Mouse (Mus musculus) left cerebral cortex, adult 11 months (tissue): ENCODE data around the gene Ndel1.
A peak's percentile ranks its signal among the peaks of the same experiment; 100 is the strongest.

ENCODE experiments used
- DNase-seq: peaks from one replicate; pipeline ENCODE4 v3.0.0; 2022; ENCODE audit warnings: low spot score

Ndel1 gene

GRCm38 (mm10) chr11:68871748-68872147 is at the start of gene Ndel1:
Gene Ndel1, minus strand, starts transcription at chr11:68871858.
- no peak for DNase-seq

- DNase-seq = no peak
These were observed 42.9 kb upstream of the Ndel1 start for GRCm38 (mm10) chr11:68914566-68914965.

- no peak for DNase-seq
These were observed 40.0 kb upstream of the Ndel1 start for GRCm38 (mm10) chr11:68911531-68912177.

- DNase-seq = no peak
These were observed 37.3 kb upstream of the Ndel1 start for GRCm38 (mm10) chr11:68908846-68909503.

- no peak for DNase-seq
These were observed 35.6 kb upstream of the Ndel1 start for GRCm38 (mm10) chr11:68907251-68907650.

- DNase-seq = no peak
These were observed 34.8 kb upstream of the Ndel1 start for GRCm38 (mm10) chr11:68906461-68906790.

- DNase-seq = no peak
These were observed 34.2 kb upstream of the Ndel1 start for GRCm38 (mm10) chr11:68905665-68906460.

GRCm38 (mm10) chr11:68905138-68905531 is 33.5 kb upstream of the Ndel1 start:
- no peak for DNase-seq

- peak; percentile 75 for DNase-seq
These were observed 32.9 kb upstream of the Ndel1 start for GRCm38 (mm10) chr11:68904375-68905137.

GRCm38 (mm10) chr11:68903775-68904174 is 32.1 kb upstream of the Ndel1 start:
- no peak for DNase-seq

- no peak for DNase-seq
These were observed 31.2 kb upstream of the Ndel1 start for GRCm38 (mm10) chr11:68902823-68903222.

- DNase-seq = no peak
These were observed 30.7 kb upstream of the Ndel1 start for GRCm38 (mm10) chr11:68902367-68902766.

- DNase-seq = no peak
These were observed 30.3 kb upstream of the Ndel1 start for GRCm38 (mm10) chr11:68902047-68902364.

GRCm38 (mm10) chr11:68901351-68902046 is 29.8 kb upstream of the Ndel1 start, which contains the start of gene Rpl26:
Gene Rpl26, plus strand, starts transcription at chr11:68901583.
- DNase-seq = peak; percentile 97

- no peak for DNase-seq
These were observed 29.1 kb upstream of the Ndel1 start for GRCm38 (mm10) chr11:68900519-68901350.

GRCm38 (mm10) chr11:68899815-68900214 is 28.2 kb upstream of the Ndel1 start:
- no peak for DNase-seq

- DNase-seq = no peak
These were observed 27.1 kb upstream of the Ndel1 start for GRCm38 (mm10) chr11:68898790-68899189.

- no peak for DNase-seq
These were observed 26.2 kb upstream of the Ndel1 start for GRCm38 (mm10) chr11:68897838-68898237.

- no peak for DNase-seq
These were observed 25.5 kb upstream of the Ndel1 start for GRCm38 (mm10) chr11:68897120-68897519.

- no peak for DNase-seq
These were observed 24.6 kb upstream of the Ndel1 start for GRCm38 (mm10) chr11:68896247-68896646.

GRCm38 (mm10) chr11:68893911-68894464 is 22.3 kb upstream of the Ndel1 start:
- DNase-seq = no peak
